Mouse (Mus musculus): ENCODE results near the gene Pimreg.

DNA sequence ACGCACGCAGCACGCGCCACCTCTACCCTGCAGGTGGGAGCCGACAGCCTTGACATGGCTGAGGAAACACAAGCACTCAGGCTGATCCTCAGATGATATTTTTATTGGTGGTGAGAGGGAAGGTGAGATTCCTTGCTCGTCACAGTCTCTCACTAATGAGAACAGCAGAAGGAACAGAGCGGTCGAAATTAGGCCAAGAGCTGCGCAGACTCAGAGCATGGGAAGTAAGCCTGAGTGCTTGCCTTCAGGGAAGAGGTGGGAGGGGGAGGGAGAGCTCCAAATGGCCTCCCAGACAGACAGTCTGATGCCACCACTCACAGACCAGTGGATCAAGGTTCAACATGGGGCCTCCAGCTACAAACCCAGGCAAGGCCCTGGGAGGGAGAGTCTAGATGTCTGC lies 15.3 kb upstream of the Pimreg start:
- no peak for TF ChIP-seq CTCF (IDR thresholded peaks at IDR 0.05; ENCODE audit: extremely low read depth, insufficient read depth, low read length)
- no peak for TF ChIP-seq POLR2A (IDR thresholded peaks at IDR 0.05; ENCODE audit: extremely low read depth, insufficient read depth, low read length)
